Mouse (Mus musculus): ENCODE data around the gene Tmem121. TPM values are rescaled to one million over a fixed set of nuclear protein-coding genes. Genes with fewer than 3 reads are reported as not detected.

Gene Tmem121
- polyA plus RNA-seq, 1 experiment, result not detected

DNA sequence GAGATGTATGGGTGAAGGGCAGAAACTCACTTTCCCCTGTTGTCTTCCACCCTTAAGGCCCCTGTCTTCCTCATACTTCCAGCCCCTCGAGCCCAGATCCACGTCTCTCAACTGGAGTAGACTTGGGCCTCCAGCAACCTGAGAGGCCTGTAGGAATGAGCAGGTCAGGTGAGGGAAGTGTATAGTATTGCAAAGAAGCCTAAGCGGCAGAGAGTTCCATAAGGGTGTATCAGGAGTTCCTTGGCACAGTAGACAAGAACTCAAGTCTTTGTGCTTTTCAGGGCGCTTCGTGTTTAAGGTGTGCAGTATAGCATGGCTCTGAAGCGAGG, 31.0 kb upstream of the Tmem121 start:
- 88% methylated on average over 6 of the region's 6 CpGs for WGBS
- H3K4me3 ChIP-seq (ENCODE audit: insufficient read depth, low read depth, low read length), result no peak overlapping the region
- TF ChIP-seq CTCF (IDR thresholded peaks at IDR 0.05; ENCODE audit: insufficient read depth, low read depth, low read length) (no peak), POLR2A (IDR thresholded peaks at IDR 0.05; ENCODE audit: insufficient read depth, low read depth, low read length) (no peak)

DNA sequence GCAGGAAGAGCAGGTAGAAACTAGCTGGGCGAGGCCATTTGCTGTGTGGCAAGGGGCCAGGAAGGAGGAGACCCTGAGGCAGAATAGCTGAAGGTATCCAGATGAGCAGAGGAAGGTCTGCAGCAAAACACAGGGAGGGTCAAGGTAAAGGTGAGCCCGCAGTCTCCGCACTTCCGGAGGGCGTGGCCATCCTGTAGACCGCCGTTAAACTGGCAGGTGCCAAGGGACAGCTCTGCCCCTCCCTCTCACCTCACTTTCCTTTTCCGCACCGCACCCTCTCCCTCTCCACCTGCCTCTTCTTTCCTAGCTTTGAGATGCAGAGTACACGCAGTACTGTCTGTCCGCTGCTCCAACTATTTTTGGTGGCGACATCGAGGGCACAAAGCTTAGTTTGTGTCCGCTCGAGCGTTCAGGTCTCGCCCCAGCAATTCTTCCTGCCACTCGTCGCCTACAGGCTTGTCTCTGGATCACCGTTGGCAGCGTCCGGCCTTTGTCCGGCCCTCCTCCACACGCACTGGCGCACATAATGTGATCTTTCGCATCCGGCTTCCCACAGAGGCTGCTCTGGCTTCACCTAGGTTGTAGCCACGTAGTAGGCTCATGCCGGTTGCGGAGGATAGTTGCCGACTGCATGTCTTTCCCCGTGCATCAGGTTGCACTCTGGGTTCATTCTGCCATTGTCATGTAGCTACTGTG, 30.5 kb upstream of the Tmem121 start:
- Histone ChIP-seq H3K4me3 (ENCODE audit: insufficient read depth, low read depth, low read length) (peak overlapping the region; percentile 32), H3K4me1 (ENCODE audit: control insufficient read depth, insufficient read depth, low read length) (peaks cover 21% of the 10 kb centered on the region), H3K27ac (ENCODE audit: insufficient read depth, low read depth, low read length) (peak overlapping the region; percentile 9; the same call in 1 of the 2 replicates)
- 9% methylated on average over 32 of the region's 32 CpGs for WGBS
- TF ChIP-seq CTCF (IDR thresholded peaks at IDR 0.05; ENCODE audit: insufficient read depth, low read depth, low read length) (no peak), POLR2A (IDR thresholded peaks at IDR 0.05; ENCODE audit: insufficient read depth, low read depth, low read length) (no peak)

More for the DNA sequence above, 31.0 kb upstream of the Tmem121 start:
- Histone ChIP-seq H3K27ac (ENCODE audit: insufficient read depth, low read depth, low read length) (no peak overlapping the region), H3K4me1 (ENCODE audit: control insufficient read depth, insufficient read depth, low read length) (peaks cover 21% of the 10 kb centered on the region)

DNA sequence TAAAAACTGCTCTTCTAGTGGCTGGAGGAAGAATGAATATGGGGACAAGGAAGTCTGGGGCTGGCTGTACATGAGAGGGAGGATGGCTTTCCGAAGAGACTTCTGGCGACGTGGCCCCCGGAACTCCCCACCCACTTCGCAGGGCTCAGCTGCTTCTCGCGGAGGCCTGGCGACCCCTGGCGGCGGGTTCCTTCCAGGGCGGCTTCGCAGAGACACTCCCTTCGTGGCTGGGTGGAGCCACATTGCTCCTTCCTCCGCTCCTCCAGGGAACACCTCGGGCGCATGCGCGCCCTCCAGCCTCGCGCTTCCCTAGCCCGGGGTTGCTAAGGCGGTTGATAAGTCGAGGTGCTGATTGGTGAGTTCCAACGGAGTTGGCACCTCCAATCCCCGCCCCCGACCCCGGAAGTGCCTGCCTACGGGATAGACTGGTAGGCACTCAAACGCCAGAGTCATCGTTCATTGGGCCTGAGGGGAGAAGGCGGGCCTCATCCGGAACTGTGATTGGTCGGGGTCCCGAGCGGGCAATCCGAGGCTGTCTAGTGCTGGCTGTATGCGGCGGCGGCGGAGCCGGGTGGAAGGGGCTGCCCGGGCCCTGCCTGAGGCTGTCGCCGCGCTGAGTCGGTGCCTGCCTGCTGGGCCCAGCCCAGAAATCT, 29.7 kb upstream of the Tmem121 start, which contains the start of gene Tedc1:
TSS of gene Tedc1 (plus strand) at position 535 of the 653 bp plus-strand sequence.
- WGBS, result under 1% methylated on average over 46 of the region's 46 CpGs
- no peak for TF ChIP-seq POLR2A (IDR thresholded peaks at IDR 0.05; ENCODE audit: insufficient read depth, low read depth, low read length)
- TF ChIP-seq CTCF (IDR thresholded peaks at IDR 0.05; ENCODE audit: insufficient read depth, low read depth, low read length), result peak; percentile 96
- Histone ChIP-seq H3K4me1 (ENCODE audit: control insufficient read depth, insufficient read depth, low read length) (peaks cover 21% of the 10 kb centered on the region), H3K27ac (ENCODE audit: insufficient read depth, low read depth, low read length) (peak within 1 kb of the TSS; percentile 9; the same call in 1 of the 2 replicates), H3K4me3 (ENCODE audit: insufficient read depth, low read depth, low read length) (peak within 1 kb of the TSS; percentile 54)

DNA sequence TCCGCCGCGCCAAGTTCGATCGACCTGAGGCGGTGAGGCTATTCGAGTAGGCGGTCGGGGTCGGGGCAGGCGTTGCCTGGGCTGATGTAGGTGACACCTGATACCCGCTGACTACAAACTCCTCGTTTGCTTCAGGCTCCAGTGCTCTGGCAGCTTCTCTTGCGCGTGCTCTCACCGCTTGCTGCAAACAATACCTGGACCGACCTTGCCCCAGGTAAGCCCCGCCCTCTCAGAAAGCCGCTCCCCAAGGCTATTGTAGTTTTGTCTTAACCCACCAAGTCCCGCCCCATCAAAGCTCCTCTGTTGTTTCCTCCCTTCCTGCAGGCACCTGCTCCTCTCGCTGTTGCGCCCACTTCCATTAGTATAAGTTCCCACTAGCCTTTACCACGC, 29.2 kb upstream of the Tmem121 start:
- Histone ChIP-seq H3K4me1 (ENCODE audit: control insufficient read depth, insufficient read depth, low read length) (peaks cover 20% of the 10 kb centered on the region), H3K27ac (ENCODE audit: insufficient read depth, low read depth, low read length) (no peak overlapping the region), H3K4me3 (ENCODE audit: insufficient read depth, low read depth, low read length) (peak overlapping the region; percentile 54)
- TF ChIP-seq CTCF (IDR thresholded peaks at IDR 0.05; ENCODE audit: insufficient read depth, low read depth, low read length) (no peak), POLR2A (IDR thresholded peaks at IDR 0.05; ENCODE audit: insufficient read depth, low read depth, low read length) (no peak)
- 1% methylated on average over 23 of the region's 23 CpGs for WGBS

DNA sequence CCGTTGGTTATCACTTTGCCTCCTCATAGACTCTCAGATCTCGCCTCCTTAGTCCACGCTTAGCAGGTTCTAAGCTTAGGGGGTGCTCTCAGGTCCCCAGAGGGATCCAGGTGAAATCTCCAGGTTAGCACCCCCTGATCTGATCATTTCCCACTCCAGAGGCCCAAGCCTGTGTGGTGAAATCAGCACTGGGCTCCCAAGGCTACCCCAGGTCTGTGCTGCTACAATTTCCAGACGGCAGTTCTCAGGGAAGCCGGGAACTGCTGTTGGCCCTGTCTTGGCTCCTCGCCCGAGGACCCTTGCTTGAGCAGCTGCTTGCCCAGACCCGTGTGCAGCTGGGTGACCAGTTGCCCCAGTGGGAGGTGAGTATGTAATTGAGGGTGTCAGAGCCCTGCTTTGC, 28.7 kb upstream of the Tmem121 start:
- no peak overlapping the region for H3K27ac ChIP-seq (ENCODE audit: insufficient read depth, low read depth, low read length)
- no peak overlapping the region for H3K4me3 ChIP-seq (ENCODE audit: insufficient read depth, low read depth, low read length)
- WGBS, result 21% methylated on average over 8 of the region's 8 CpGs
- H3K4me1 ChIP-seq (ENCODE audit: control insufficient read depth, insufficient read depth, low read length), result peaks cover 15% of the 10 kb centered on the region
- TF ChIP-seq POLR2A (IDR thresholded peaks at IDR 0.05; ENCODE audit: insufficient read depth, low read depth, low read length) (no peak), CTCF (IDR thresholded peaks at IDR 0.05; ENCODE audit: insufficient read depth, low read depth, low read length) (no peak)

GRCm38 (mm10) chr12:113157521-113157920, 28.2 kb upstream of the Tmem121 start:
- WGBS, result 87% methylated on average over 8 of the region's 8 CpGs
- TF ChIP-seq CTCF (IDR thresholded peaks at IDR 0.05; ENCODE audit: insufficient read depth, low read depth, low read length) (no peak), POLR2A (IDR thresholded peaks at IDR 0.05; ENCODE audit: insufficient read depth, low read depth, low read length) (no peak)
- H3K27ac ChIP-seq (ENCODE audit: insufficient read depth, low read depth, low read length), result no peak overlapping the region
- H3K4me3 ChIP-seq (ENCODE audit: insufficient read depth, low read depth, low read length), result no peak overlapping the region
- H3K4me1 ChIP-seq (ENCODE audit: control insufficient read depth, insufficient read depth, low read length), result peaks cover 14% of the 10 kb centered on the region

- no peak for TF ChIP-seq CTCF (IDR thresholded peaks at IDR 0.05; ENCODE audit: insufficient read depth, low read depth, low read length)
- TF ChIP-seq POLR2A (IDR thresholded peaks at IDR 0.05; ENCODE audit: insufficient read depth, low read depth, low read length), result no peak
- Histone ChIP-seq H3K4me1 (ENCODE audit: control insufficient read depth, insufficient read depth, low read length) (peaks cover 17% of the 10 kb centered on the region), H3K27ac (ENCODE audit: insufficient read depth, low read depth, low read length) (no peak overlapping the region), H3K4me3 (ENCODE audit: insufficient read depth, low read depth, low read length) (no peak overlapping the region)
- 93% methylated on average over 8 of the region's 8 CpGs for WGBS
Measured at GRCm38 (mm10) chr12:113157971-113158370, 27.8 kb upstream of the Tmem121 start.

DNA sequence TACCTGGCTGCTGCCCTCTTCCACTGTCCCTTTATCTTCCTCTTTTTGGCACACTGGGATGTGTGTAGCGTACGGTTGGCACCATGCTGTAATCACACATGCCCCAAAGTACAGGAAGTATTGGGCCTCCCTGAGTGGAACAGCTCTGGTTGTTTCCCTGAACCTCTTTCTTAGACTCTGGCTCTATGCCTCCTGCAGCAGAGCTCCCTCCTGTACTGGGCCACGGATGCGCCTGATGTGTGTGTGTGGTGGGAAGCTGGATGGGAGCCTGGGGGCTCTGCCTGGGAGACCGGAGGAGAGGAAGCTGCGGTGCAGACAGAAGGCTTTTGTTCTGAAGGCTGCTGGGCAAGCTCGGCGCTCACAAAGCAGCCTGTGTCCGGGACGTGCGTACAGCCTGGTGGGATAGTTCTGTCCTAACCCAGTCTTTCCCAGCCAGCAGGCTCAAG, 22.1 kb upstream of the Tmem121 start:
- 65% methylated on average over 11 of the region's 11 CpGs for WGBS
- TF ChIP-seq CTCF (IDR thresholded peaks at IDR 0.05; ENCODE audit: insufficient read depth, low read depth, low read length), result no peak
- no peak for TF ChIP-seq POLR2A (IDR thresholded peaks at IDR 0.05; ENCODE audit: insufficient read depth, low read depth, low read length)
- peaks cover 11% of the 10 kb centered on the region for H3K4me1 ChIP-seq (ENCODE audit: control insufficient read depth, insufficient read depth, low read length)
- peak overlapping the region; percentile 76 for H3K27ac ChIP-seq (ENCODE audit: insufficient read depth, low read depth, low read length)
- H3K4me3 ChIP-seq (ENCODE audit: insufficient read depth, low read depth, low read length), result no peak overlapping the region

GRCm38 (mm10) chr12:113168031-113168536, 17.6 kb upstream of the Tmem121 start:
- WGBS, result 88% methylated on average over 9 of the region's 9 CpGs
- H3K4me1 ChIP-seq (ENCODE audit: control insufficient read depth, insufficient read depth, low read length), result peaks cover 7% of the 10 kb centered on the region
- TF ChIP-seq POLR2A (IDR thresholded peaks at IDR 0.05; ENCODE audit: insufficient read depth, low read depth, low read length) (no peak), CTCF (IDR thresholded peaks at IDR 0.05; ENCODE audit: insufficient read depth, low read depth, low read length) (no peak)
- no peak overlapping the region for H3K4me3 ChIP-seq (ENCODE audit: insufficient read depth, low read depth, low read length)
- no peak overlapping the region for H3K27ac ChIP-seq (ENCODE audit: insufficient read depth, low read depth, low read length)
